Mouse (Mus musculus): ENCODE measurements around the gene Vkorc1l1. TPM values are rescaled to one million over a fixed set of nuclear protein-coding genes. Genes with fewer than 3 reads are reported as not detected.

Gene Vkorc1l1
- polyA plus RNA-seq, 1 experiment from 2014 or later: 22.3 TPM

GRCm38 (mm10) chr5:129918065-129918651 is 23.6 kb upstream of the Vkorc1l1 start:
- Histone ChIP-seq H3K36me3 (ENCODE audit: insufficient read depth, low read length) (no peaks in the 10 kb centered on the region), H3K27me3 (ENCODE audit: insufficient read depth, low read length) (no peaks in the 10 kb centered on the region), H3K4me2 (replicated peaks; ENCODE audit: low read depth, low read length) (no peak overlapping the region), H3K4me3 (ENCODE audit: low read length) (no peak overlapping the region), H3K9ac (replicated peaks; ENCODE audit: low read length) (no peak overlapping the region), H3K9me3 (ENCODE audit: low read length) (no peaks in the 10 kb centered on the region), H3K27ac (ENCODE audit: low read length) (no peak overlapping the region), H3K4me1 (ENCODE audit: insufficient read depth, low read length) (no peaks in the 10 kb centered on the region)
- WGBS: 91% methylated on average over 24 of the region's 24 CpGs
- no peak for ATAC-seq (ENCODE audit: low FRiP score, low TSS enrichment)

GRCm38 (mm10) chr5:129918752-129919151 is 23.0 kb upstream of the Vkorc1l1 start:
- no peak overlapping the region for H3K4me2 ChIP-seq (replicated peaks; ENCODE audit: low read depth, low read length)
- WGBS: 81% methylated on average over 9 of the region's 9 CpGs
- no peaks in the 10 kb centered on the region for H3K9me3 ChIP-seq (ENCODE audit: low read length)
- no peaks in the 10 kb centered on the region for H3K27me3 ChIP-seq (ENCODE audit: insufficient read depth, low read length)
- no peak overlapping the region for H3K4me3 ChIP-seq (ENCODE audit: low read length)
- no peak overlapping the region for H3K9ac ChIP-seq (replicated peaks; ENCODE audit: low read length)
- no peak overlapping the region for H3K27ac ChIP-seq (ENCODE audit: low read length)
- H3K4me1 ChIP-seq (ENCODE audit: insufficient read depth, low read length): no peaks in the 10 kb centered on the region
- ATAC-seq (ENCODE audit: low FRiP score, low TSS enrichment): no peak
- no peaks in the 10 kb centered on the region for H3K36me3 ChIP-seq (ENCODE audit: insufficient read depth, low read length)

GRCm38 (mm10) chr5:129919320-129919719 is 22.4 kb upstream of the Vkorc1l1 start:
- WGBS: 54% methylated on average over 8 of the region's 8 CpGs
- no peak overlapping the region for H3K9ac ChIP-seq (replicated peaks; ENCODE audit: low read length)
- H3K27ac ChIP-seq (ENCODE audit: low read length): no peak overlapping the region
- no peaks in the 10 kb centered on the region for H3K36me3 ChIP-seq (ENCODE audit: insufficient read depth, low read length)
- H3K9me3 ChIP-seq (ENCODE audit: low read length): no peaks in the 10 kb centered on the region
- no peak overlapping the region for H3K4me3 ChIP-seq (ENCODE audit: low read length)
- ATAC-seq (ENCODE audit: low FRiP score, low TSS enrichment): no peak
- H3K4me2 ChIP-seq (replicated peaks; ENCODE audit: low read depth, low read length): no peak overlapping the region
- H3K27me3 ChIP-seq (ENCODE audit: insufficient read depth, low read length): no peaks in the 10 kb centered on the region
- no peaks in the 10 kb centered on the region for H3K4me1 ChIP-seq (ENCODE audit: insufficient read depth, low read length)

- H3K27ac ChIP-seq (ENCODE audit: low read length): no peak overlapping the region
- ATAC-seq (ENCODE audit: low FRiP score, low TSS enrichment): no peak
- H3K9me3 ChIP-seq (ENCODE audit: low read length): no peaks in the 10 kb centered on the region
- 98% methylated on average over 4 of the region's 4 CpGs for WGBS
- no peak overlapping the region for H3K9ac ChIP-seq (replicated peaks; ENCODE audit: low read length)
- H3K27me3 ChIP-seq (ENCODE audit: insufficient read depth, low read length): no peaks in the 10 kb centered on the region
- H3K4me2 ChIP-seq (replicated peaks; ENCODE audit: low read depth, low read length): no peak overlapping the region
- H3K36me3 ChIP-seq (ENCODE audit: insufficient read depth, low read length): no peaks in the 10 kb centered on the region
- no peaks in the 10 kb centered on the region for H3K4me1 ChIP-seq (ENCODE audit: insufficient read depth, low read length)
- no peak overlapping the region for H3K4me3 ChIP-seq (ENCODE audit: low read length)
Measured at GRCm38 (mm10) chr5:129921972-129922371, 19.8 kb upstream of the Vkorc1l1 start.

GRCm38 (mm10) chr5:129924820-129925452 is 16.8 kb upstream of the Vkorc1l1 start:
- ATAC-seq (ENCODE audit: low FRiP score, low TSS enrichment): no peak
- H3K4me2 ChIP-seq (replicated peaks; ENCODE audit: low read depth, low read length): no peak overlapping the region
- H3K4me3 ChIP-seq (ENCODE audit: low read length): no peak overlapping the region
- H3K36me3 ChIP-seq (ENCODE audit: insufficient read depth, low read length): no peaks in the 10 kb centered on the region
- no peak overlapping the region for H3K27ac ChIP-seq (ENCODE audit: low read length)
- H3K9ac ChIP-seq (replicated peaks; ENCODE audit: low read length): no peak overlapping the region
- no peaks in the 10 kb centered on the region for H3K4me1 ChIP-seq (ENCODE audit: insufficient read depth, low read length)
- WGBS: 82% methylated on average over 8 of the region's 8 CpGs
- H3K9me3 ChIP-seq (ENCODE audit: low read length): no peaks in the 10 kb centered on the region
- no peaks in the 10 kb centered on the region for H3K27me3 ChIP-seq (ENCODE audit: insufficient read depth, low read length)

GRCm38 (mm10) chr5:129925933-129926332 is 15.8 kb upstream of the Vkorc1l1 start:
- 57% methylated on average over 5 of the region's 5 CpGs for WGBS
- ATAC-seq (ENCODE audit: low FRiP score, low TSS enrichment): no peak

GRCm38 (mm10) chr5:129929924-129930855 is 11.6 kb upstream of the Vkorc1l1 start:
- Histone ChIP-seq H3K4me3 (ENCODE audit: low read length) (no peak overlapping the region), H3K27ac (ENCODE audit: low read length) (no peak overlapping the region), H3K4me2 (replicated peaks; ENCODE audit: low read depth, low read length) (no peak overlapping the region), H3K9me3 (ENCODE audit: low read length) (no peaks in the 10 kb centered on the region), H3K9ac (replicated peaks; ENCODE audit: low read length) (no peak overlapping the region), H3K4me1 (ENCODE audit: insufficient read depth, low read length) (no peaks in the 10 kb centered on the region), H3K27me3 (ENCODE audit: insufficient read depth, low read length) (no peaks in the 10 kb centered on the region), H3K36me3 (ENCODE audit: insufficient read depth, low read length) (no peaks in the 10 kb centered on the region)
- ATAC-seq (ENCODE audit: low FRiP score, low TSS enrichment): no peak
- WGBS: 55% methylated on average over 9 of the region's 9 CpGs

More at GRCm38 (mm10) chr5:129925933-129926332, 15.8 kb upstream of the Vkorc1l1 start:
- no peak overlapping the region for H3K4me2 ChIP-seq (replicated peaks; ENCODE audit: low read depth, low read length)
- H3K27ac ChIP-seq (ENCODE audit: low read length): no peak overlapping the region
- H3K4me1 ChIP-seq (ENCODE audit: insufficient read depth, low read length): no peaks in the 10 kb centered on the region
- H3K9me3 ChIP-seq (ENCODE audit: low read length): no peaks in the 10 kb centered on the region
- no peaks in the 10 kb centered on the region for H3K27me3 ChIP-seq (ENCODE audit: insufficient read depth, low read length)
- no peak overlapping the region for H3K4me3 ChIP-seq (ENCODE audit: low read length)
- H3K36me3 ChIP-seq (ENCODE audit: insufficient read depth, low read length): no peaks in the 10 kb centered on the region
- H3K9ac ChIP-seq (replicated peaks; ENCODE audit: low read length): no peak overlapping the region

GRCm38 (mm10) chr5:129936941-129937340 is 4.8 kb upstream of the Vkorc1l1 start:
- no peak for ATAC-seq (ENCODE audit: low FRiP score, low TSS enrichment)
- H3K9ac ChIP-seq (replicated peaks; ENCODE audit: low read length): no peak overlapping the region
- no peak overlapping the region for H3K27ac ChIP-seq (ENCODE audit: low read length)
- 48% methylated on average over 4 of the region's 4 CpGs for WGBS
- no peak overlapping the region for H3K4me3 ChIP-seq (ENCODE audit: low read length)
- no peaks in the 10 kb centered on the region for H3K4me1 ChIP-seq (ENCODE audit: insufficient read depth, low read length)
- no peaks in the 10 kb centered on the region for H3K9me3 ChIP-seq (ENCODE audit: low read length)
- no peaks in the 10 kb centered on the region for H3K27me3 ChIP-seq (ENCODE audit: insufficient read depth, low read length)
- H3K36me3 ChIP-seq (ENCODE audit: insufficient read depth, low read length): no peaks in the 10 kb centered on the region
- H3K4me2 ChIP-seq (replicated peaks; ENCODE audit: low read depth, low read length): no peak overlapping the region

GRCm38 (mm10) chr5:129940281-129940680 is 1.5 kb upstream of the Vkorc1l1 start:
- no peaks in the 10 kb centered on the region for H3K27me3 ChIP-seq (ENCODE audit: insufficient read depth, low read length)
- no peak for ATAC-seq (ENCODE audit: low FRiP score, low TSS enrichment)
- no peaks in the 10 kb centered on the region for H3K9me3 ChIP-seq (ENCODE audit: low read length)
- 39% methylated on average over 2 of the region's 2 CpGs for WGBS
- peaks cover 9% of the 10 kb centered on the region; the same call in 1 of the 2 replicates for H3K4me1 ChIP-seq (ENCODE audit: insufficient read depth, low read length)
- H3K4me2 ChIP-seq (replicated peaks; ENCODE audit: low read depth, low read length): no peak overlapping the region
- H3K36me3 ChIP-seq (ENCODE audit: insufficient read depth, low read length): peaks cover 5% of the 10 kb centered on the region; the same call in 1 of the 2 replicates
- H3K9ac ChIP-seq (replicated peaks; ENCODE audit: low read length): no peak overlapping the region
- no peak overlapping the region for H3K27ac ChIP-seq (ENCODE audit: low read length)
- H3K4me3 ChIP-seq (ENCODE audit: low read length): no peak overlapping the region

Measured in kidney, embryonic 16.5 days (tissue).